Mouse (Mus musculus) splenic B cell, adult 2 months (primary cell): Measurements from ENCODE around the gene Olfr1279.
"Not testable (repeated sequence)": the region's sequence is repeated elsewhere in the genome, so short reads cannot be mapped to it uniquely, and the experiment has no call there.

Source experiments
- DNase-seq: peaks from one replicate; pipeline ENCODE4 v3.0.0-alpha.2; 2011; ENCODE audit warnings: low read depth, low spot score
- H3K27me3 ChIP-seq: 2 replicates; pipeline ENCODE4 v1.6.1; 2012; ENCODE audit warnings: mild to moderate bottlenecking, low read length, moderate library complexity, mixed read lengths; ENCODE audit not compliant: control insufficient read depth, poor library complexity, insufficient read depth, severe bottlenecking
- H3K36me3 ChIP-seq: 2 replicates; pipeline ENCODE4 v1.6.1; 2012; ENCODE audit warnings: mild to moderate bottlenecking, low read length, moderate library complexity, mixed read lengths; ENCODE audit not compliant: control insufficient read depth, poor library complexity, insufficient read depth, severe bottlenecking

The Olfr1279 gene

DNA sequence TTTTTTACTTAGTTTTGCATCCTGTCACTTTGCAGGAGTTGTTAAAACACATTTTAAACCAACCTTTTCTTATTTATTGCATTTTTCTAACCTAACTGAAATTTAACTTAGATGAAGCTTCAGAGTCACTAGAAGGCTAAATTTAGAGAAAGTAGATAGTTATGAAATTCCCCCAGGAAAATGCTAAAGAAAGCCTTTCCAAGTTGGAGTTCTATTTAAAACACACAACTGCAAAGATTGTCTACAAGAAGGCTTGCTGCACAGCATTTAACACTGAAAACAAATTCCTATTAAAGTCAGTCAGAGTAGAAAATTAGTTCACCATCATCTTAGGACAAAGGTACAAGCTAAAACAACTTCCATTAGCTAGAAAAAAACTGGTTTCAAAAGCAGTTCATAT lies at the start of gene Olfr1279:
Olfr1279 (plus strand) TSS at position 262 of the 400 bp plus-strand sequence.
- no peaks in the 10 kb centered on the region for H3K36me3 ChIP-seq
- H3K27me3 ChIP-seq: no peaks in the 10 kb centered on the region
- no peak for DNase-seq

DNA sequence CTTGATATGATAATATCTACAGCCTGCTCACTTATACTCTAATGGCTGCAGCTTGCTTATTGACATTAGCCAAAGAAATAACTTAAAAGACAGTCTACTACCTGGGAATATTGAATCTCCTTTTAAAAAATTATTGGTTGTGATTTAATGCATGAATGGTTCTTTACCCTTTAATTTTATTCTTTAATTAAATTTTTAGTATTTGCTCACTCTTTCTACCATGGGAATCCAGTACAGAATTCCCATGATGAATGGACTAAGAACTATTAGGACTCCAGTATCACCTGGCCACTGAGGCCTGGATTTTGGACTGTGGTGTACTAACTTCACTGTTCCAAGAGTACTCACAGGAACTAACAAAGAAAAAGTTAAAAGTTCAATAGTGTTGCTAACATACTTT lies 46.2 kb upstream of the Olfr1279 start, which contains the start of gene Olfr1276:
Olfr1276 (plus strand) TSS at position 301 of the 400 bp plus-strand sequence.
- H3K36me3 ChIP-seq: no peaks in the 10 kb centered on the region
- no peak for DNase-seq
- no peaks in the 10 kb centered on the region for H3K27me3 ChIP-seq

DNA sequence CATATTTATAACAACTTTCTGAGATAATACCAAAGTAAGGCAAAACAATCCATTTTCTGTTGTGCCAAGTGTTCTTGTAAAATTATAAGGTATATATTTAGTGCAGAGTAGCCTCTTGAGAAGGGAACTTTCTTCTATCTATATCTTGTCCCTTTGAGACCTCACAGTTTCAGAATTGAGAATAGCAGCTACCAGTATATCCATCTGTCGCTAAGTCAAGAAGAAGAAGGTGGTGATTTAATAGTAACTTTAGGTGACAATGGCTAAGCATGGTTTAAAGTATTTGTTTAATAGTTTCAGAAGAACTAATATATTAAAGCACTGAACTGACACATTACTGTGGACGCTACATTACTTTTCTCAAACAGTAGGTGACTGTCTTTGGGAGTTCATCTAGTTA lies 26.4 kb upstream of the Olfr1279 start, which contains the start of gene Olfr1277:
Olfr1277 (minus strand) TSS at position 101 of the 400 bp plus-strand sequence.
- DNase-seq: no peak
- H3K36me3 ChIP-seq: no peaks in the 10 kb centered on the region
- no peaks in the 10 kb centered on the region for H3K27me3 ChIP-seq

DNA sequence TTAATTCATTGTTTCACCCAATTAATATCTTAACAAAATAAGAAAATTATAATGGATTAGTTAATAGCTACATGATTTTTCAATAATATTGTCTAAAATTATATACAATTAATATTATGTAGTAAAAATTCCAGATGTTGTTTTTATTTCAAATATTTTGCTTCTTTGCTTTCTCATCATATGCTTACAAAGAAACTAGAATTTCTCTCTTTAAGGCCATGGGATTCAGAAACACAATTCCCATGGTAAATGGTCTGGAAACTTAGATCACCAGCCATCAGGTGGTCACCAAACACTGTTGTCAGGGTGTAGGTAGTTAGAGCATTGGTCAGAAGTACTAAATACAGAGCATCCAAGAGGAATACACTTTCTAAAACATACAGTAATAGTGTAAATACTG lies 10.6 kb upstream of the Olfr1279 start, which contains the start of gene Olfr1278:
Olfr1278 (plus strand) TSS at position 301 of the 400 bp plus-strand sequence.
- no peak for DNase-seq
- H3K36me3 ChIP-seq: no peaks in the 10 kb centered on the region

DNA sequence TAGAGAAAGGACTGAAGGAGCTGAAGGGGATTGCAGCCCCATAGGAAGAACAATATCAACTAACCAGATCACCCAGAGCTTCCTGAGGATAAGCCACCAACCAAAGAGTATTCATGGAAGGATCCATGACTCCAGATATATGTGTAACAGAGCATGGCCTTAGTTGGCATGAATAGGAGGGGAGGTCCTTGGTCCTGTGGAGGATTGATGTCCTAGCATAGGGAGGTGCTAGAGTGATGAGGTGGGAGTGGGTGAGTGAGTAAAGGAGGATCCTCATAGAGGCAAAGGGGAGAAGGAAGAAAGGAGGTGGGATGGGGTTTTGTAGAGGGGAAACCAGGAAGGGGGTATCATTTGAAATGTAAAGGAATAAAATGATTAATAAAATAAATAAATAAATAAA lies 1.9 kb upstream of the Olfr1279 start:
- no peak for DNase-seq
- H3K36me3 ChIP-seq: no peaks in the 10 kb centered on the region
- no peaks in the 10 kb centered on the region for H3K27me3 ChIP-seq

More for the DNA sequence above, 10.6 kb upstream of the Olfr1279 start, which contains the start of gene Olfr1278:
- H3K27me3 ChIP-seq: no peaks in the 10 kb centered on the region

DNA sequence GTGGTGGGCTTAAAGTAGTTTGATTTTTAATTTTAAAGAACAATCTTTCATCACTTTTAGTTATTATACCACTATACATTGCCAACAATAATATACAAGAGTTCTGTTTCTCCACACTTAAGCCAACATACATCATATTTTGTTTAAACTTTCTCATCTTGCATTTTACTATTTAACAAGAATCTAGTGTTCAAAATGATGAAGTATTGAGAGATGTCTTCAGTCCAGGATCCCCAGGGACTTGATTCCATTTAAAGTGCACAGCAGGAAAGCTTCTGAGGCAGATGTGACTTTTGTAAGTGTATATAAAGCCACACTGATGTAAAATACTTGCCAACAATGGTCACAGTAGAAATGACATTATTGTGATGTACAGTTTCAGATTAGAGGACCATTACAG lies 13.3 kb downstream of the Olfr1279 start, which contains the start of gene Olfr1280:
Olfr1280 (plus strand) TSS at position 301 of the 400 bp plus-strand sequence.
- DNase-seq: no peak
- no peaks in the 10 kb centered on the region for H3K36me3 ChIP-seq
- H3K27me3 ChIP-seq: no peaks in the 10 kb centered on the region

- DNase-seq: no peak
- Histone ChIP-seq H3K27me3 (no peaks in the 10 kb centered on the region), H3K36me3 (no peaks in the 10 kb centered on the region)
These were observed 25.8 kb downstream of the Olfr1279 start, which contains the start of gene Olfr1281 for GRCm38 (mm10) chr2:111326220-111326619. Gene Olfr1281, plus strand, starts transcription at chr2:111326520.

- not testable (repeated sequence) for H3K27me3 ChIP-seq, H3K36me3 ChIP-seq, DNase-seq
These were observed 33.3 kb downstream of the Olfr1279 start for GRCm38 (mm10) chr2:111333721-111334120.

DNA sequence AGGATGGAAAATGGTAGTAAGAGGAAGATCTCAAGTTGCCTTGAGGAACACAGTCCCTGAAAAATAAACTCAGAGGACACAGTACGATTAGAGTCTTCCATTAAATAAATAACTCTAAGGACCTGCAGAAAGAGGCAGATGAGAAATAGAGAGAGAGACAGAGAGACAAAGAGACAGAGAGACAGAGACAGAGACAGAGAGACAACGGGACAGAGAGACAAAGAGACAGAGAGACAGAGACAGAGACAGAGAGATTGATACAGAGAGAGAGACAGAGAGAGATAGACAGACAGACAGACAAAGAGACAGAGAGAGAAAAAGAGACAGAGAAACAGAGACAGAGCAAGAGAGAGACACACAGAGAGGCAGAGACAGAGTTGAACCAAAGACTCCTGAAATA lies 35.5 kb downstream of the Olfr1279 start, which contains the start of gene Olfr1282:
Olfr1282 (minus strand) TSS at position 101 of the 400 bp plus-strand sequence.
- DNase-seq: no peak
- no peaks in the 10 kb centered on the region for H3K27me3 ChIP-seq
- no peaks in the 10 kb centered on the region for H3K36me3 ChIP-seq
